Mouse (Mus musculus): ENCODE data around the gene Ovgp1. TPM values are rescaled to one million over a fixed set of nuclear protein-coding genes. Genes with fewer than 3 reads are reported as not detected.
"Not testable (repeated sequence)": the region's sequence is repeated elsewhere in the genome, so short reads cannot be mapped to it uniquely, and the experiment has no call there.

Gene Ovgp1
- polyA plus RNA-seq, 1 experiment from 2014 or later, result 0.36 TPM

- Histone ChIP-seq H3K4me2 (no peak overlapping the region), H3K4me3 (replicated peaks) (no peak overlapping the region), H3K9ac (no peak overlapping the region), H3K9me3 (replicated peaks) (no peaks in the 10 kb centered on the region), H3K36me3 (replicated peaks) (no peaks in the 10 kb centered on the region), H3K27me3 (no peaks in the 10 kb centered on the region), H3K4me1 (replicated peaks) (no peaks in the 10 kb centered on the region), H3K27ac (replicated peaks) (no peak overlapping the region)
- 15% methylated on average over 2 of the region's 2 CpGs for WGBS (ENCODE audit: insufficient replicate concordance)
- no peak for ATAC-seq (ENCODE audit: insufficient read depth)
These were observed 21.2 kb downstream of the Ovgp1 start for GRCm38 (mm10) chr3:105994730-105995129.

DNA sequence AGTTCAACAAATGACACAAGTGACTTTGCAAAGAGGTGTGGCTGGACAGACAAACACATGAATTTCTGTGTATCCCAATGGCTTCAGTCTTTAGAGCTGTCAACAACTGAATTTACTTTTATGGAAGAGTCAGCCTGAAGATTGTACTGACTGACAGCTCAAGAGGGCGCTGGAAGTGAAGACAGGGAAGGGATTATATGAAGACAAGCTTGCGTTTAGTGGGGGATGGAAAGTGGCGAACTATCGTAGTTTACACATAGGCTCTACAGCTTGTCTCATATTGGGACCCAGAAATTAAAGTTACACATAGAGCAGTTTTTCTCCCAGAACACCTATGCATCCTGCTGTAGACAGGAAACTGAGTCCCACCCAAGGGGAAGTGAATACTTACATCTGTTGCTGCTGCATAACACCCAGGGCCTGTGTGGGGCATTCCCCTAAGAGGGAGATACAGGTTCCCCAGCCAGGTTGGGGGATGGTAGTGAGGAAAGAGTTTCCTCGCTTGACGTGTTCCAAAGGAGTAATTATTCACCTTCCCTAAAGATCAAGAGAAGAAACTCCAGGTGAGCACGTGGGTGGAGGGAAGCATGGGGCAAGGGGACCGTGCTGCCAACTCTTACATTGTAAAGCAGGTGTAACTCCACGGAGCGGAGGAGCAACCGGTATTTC lies 27.3 kb downstream of the Ovgp1 start:
- Histone ChIP-seq H3K4me3 (replicated peaks) (no peak overlapping the region), H3K36me3 (replicated peaks) (no peaks in the 10 kb centered on the region), H3K4me1 (replicated peaks) (peaks cover 3% of the 10 kb centered on the region; the same call in 1 of the 2 replicates), H3K4me2 (no peak overlapping the region), H3K27me3 (no peaks in the 10 kb centered on the region), H3K27ac (replicated peaks) (no peak overlapping the region), H3K9me3 (replicated peaks) (no peaks in the 10 kb centered on the region), H3K9ac (no peak overlapping the region)
- 20% methylated on average over 11 of the region's 11 CpGs for WGBS (ENCODE audit: insufficient replicate concordance)
- no peak for ATAC-seq (ENCODE audit: insufficient read depth)

GRCm38 (mm10) chr3:106001416-106002370 lies 28.2 kb downstream of the Ovgp1 start:
- Histone ChIP-seq H3K9ac (no peak overlapping the region), H3K9me3 (replicated peaks) (no peaks in the 10 kb centered on the region), H3K36me3 (replicated peaks) (no peaks in the 10 kb centered on the region), H3K4me1 (replicated peaks) (peaks cover 3% of the 10 kb centered on the region; the same call in 1 of the 2 replicates), H3K4me2 (no peak overlapping the region), H3K27ac (replicated peaks) (no peak overlapping the region), H3K27me3 (no peaks in the 10 kb centered on the region), H3K4me3 (replicated peaks) (no peak overlapping the region)
- WGBS (ENCODE audit: insufficient replicate concordance), result 12% methylated on average over 17 of the region's 17 CpGs
- no peak for ATAC-seq (ENCODE audit: insufficient read depth)

DNA sequence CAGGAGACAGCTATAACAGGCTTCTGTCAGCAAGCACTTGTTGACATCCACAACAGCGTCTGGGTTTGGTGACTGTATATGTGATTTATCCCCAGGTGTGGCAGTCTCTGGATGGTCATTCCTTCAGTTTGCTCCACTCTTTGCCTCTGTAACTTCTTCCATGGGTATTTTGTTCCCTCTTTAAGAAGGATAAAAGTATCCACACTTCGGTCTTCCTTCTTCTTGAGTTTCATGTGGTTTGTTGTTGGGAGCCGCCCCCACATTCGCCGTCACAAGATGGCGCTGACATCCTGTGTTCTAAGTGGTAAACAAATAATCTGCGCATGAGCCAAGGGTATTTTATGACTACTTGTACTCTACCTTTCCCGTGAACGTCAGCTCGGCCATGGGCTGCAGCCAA lies 29.8 kb downstream of the Ovgp1 start:
- not testable (repeated sequence) for H3K27me3 ChIP-seq; H3K27ac ChIP-seq (replicated peaks); H3K9ac ChIP-seq; H3K4me1 ChIP-seq (replicated peaks); H3K4me2 ChIP-seq; H3K36me3 ChIP-seq (replicated peaks); ATAC-seq (ENCODE audit: insufficient read depth); H3K4me3 ChIP-seq (replicated peaks); H3K9me3 ChIP-seq (replicated peaks)
- WGBS (ENCODE audit: insufficient replicate concordance), result 59% methylated on average over 10 of the region's 10 CpGs

DNA sequence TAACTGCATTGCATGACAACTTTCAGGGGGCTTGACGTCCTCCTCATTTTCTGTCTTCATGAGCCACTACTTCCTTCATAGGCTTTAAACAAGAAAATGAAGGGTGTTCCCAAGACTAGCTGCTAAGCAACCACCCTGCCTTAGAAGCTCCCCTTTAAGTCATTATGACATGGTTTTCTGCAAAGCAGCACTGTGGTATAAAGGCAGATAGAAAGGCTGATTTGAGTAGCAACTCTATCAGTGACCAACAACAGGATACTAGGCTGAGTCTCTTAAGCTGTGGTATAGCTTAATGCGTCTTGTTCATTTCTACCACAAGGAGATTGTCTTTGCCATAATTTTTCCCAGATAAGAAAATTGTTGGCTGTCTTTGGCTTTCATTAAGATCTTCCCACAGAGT lies 41.0 kb downstream of the Ovgp1 start, which contains the start of gene Pifo:
Gene Pifo, minus strand, starts transcription at position 101 of the 400 bp plus-strand sequence.
- Histone ChIP-seq H3K27ac (replicated peaks) (no peak within 1 kb of the TSS), H3K36me3 (replicated peaks) (no peaks in the 10 kb centered on the region), H3K9ac (no peak within 1 kb of the TSS), H3K9me3 (replicated peaks) (no peaks in the 10 kb centered on the region), H3K27me3 (no peaks in the 10 kb centered on the region), H3K4me1 (replicated peaks) (no peaks in the 10 kb centered on the region), H3K4me2 (no peak within 1 kb of the TSS), H3K4me3 (replicated peaks) (no peak within 1 kb of the TSS)
- no peak for ATAC-seq (ENCODE audit: insufficient read depth)
- WGBS (ENCODE audit: insufficient replicate concordance), result 59% methylated on average over 2 of the region's 2 CpGs

- no peak for ATAC-seq (ENCODE audit: insufficient read depth)
- no peak overlapping the region for H3K4me2 ChIP-seq
- H3K27ac ChIP-seq (replicated peaks), result no peak overlapping the region
- no peaks in the 10 kb centered on the region for H3K36me3 ChIP-seq (replicated peaks)
- H3K4me3 ChIP-seq (replicated peaks), result no peak overlapping the region
- no peaks in the 10 kb centered on the region for H3K4me1 ChIP-seq (replicated peaks)
- H3K9me3 ChIP-seq (replicated peaks), result no peaks in the 10 kb centered on the region
- no peak overlapping the region for H3K9ac ChIP-seq
- H3K27me3 ChIP-seq, result no peaks in the 10 kb centered on the region
These were observed 48.3 kb downstream of the Ovgp1 start for GRCm38 (mm10) chr3:106021840-106022239.

- no peaks in the 10 kb centered on the region for H3K36me3 ChIP-seq (replicated peaks)
- H3K27me3 ChIP-seq, result no peaks in the 10 kb centered on the region
- 55% methylated on average over 2 of the region's 2 CpGs for WGBS (ENCODE audit: insufficient replicate concordance)
- no peak overlapping the region for H3K9ac ChIP-seq
- no peaks in the 10 kb centered on the region for H3K9me3 ChIP-seq (replicated peaks)
- H3K4me1 ChIP-seq (replicated peaks), result no peaks in the 10 kb centered on the region
- no peak overlapping the region for H3K4me3 ChIP-seq (replicated peaks)
- H3K4me2 ChIP-seq, result no peak overlapping the region
- ATAC-seq (ENCODE audit: insufficient read depth), result no peak
- no peak overlapping the region for H3K27ac ChIP-seq (replicated peaks)
These were observed 50.6 kb downstream of the Ovgp1 start for GRCm38 (mm10) chr3:106024135-106024534.

DNA sequence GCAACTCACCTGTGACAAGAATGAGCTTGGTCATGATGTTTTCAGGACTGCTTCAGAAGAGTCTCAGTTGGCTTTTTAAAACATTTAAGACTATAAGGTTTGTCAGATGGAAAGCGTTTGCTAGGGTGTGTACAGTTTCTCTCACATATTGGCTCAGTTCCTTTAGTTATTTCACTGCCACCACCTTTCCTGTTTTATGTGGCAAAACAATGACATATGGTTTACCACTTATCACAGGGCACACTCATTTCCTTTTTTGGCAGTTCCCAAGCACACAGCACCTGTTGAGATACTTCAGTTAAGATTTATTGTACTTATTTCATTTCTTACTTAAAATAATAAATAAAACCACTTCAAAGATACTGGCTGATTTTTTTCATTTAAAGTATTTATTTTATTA lies 59.3 kb downstream of the Ovgp1 start, which contains the start of gene Chil5:
Gene Chil5, minus strand, starts transcription at position 34 of the 400 bp plus-strand sequence.
- no peak within 1 kb of the TSS for H3K4me2 ChIP-seq
- H3K4me3 ChIP-seq (replicated peaks), result no peak within 1 kb of the TSS
- 42% methylated on average over 1 of the region's 1 CpGs for WGBS (ENCODE audit: insufficient replicate concordance)
- no peaks in the 10 kb centered on the region for H3K36me3 ChIP-seq (replicated peaks)
- H3K9ac ChIP-seq, result no peak within 1 kb of the TSS
- no peak for ATAC-seq (ENCODE audit: insufficient read depth)
- H3K9me3 ChIP-seq (replicated peaks), result no peaks in the 10 kb centered on the region
- no peak within 1 kb of the TSS for H3K27ac ChIP-seq (replicated peaks)
- no peaks in the 10 kb centered on the region for H3K4me1 ChIP-seq (replicated peaks)
- no peaks in the 10 kb centered on the region for H3K27me3 ChIP-seq

Other genes starting within 250 kb of the Ovgp1 start
- 87.8 and 106 TPM in 2 replicates for gene Rap1a, start 172.4 kb upstream of the Ovgp1 start, polyA plus RNA-seq (2015; fragmentation: Nextera tagmentation; extraction: Ambion mirVana)
- gene Adora3, start 102.9 kb upstream of the Ovgp1 start, polyA plus RNA-seq (2015; fragmentation: Nextera tagmentation; extraction: Ambion mirVana), result 0.64 and 0.82 TPM in 2 replicates
- gene Tmigd3, start 102.8 kb upstream of the Ovgp1 start, polyA plus RNA-seq (2015; fragmentation: Nextera tagmentation; extraction: Ambion mirVana), result 0.24 TPM in 1 of 2 replicates, not detected in the other
- gene I830077J02Rik, start 41.0 kb upstream of the Ovgp1 start, polyA plus RNA-seq (2015; fragmentation: Nextera tagmentation; extraction: Ambion mirVana), result 3.2 and 3.5 TPM in 2 replicates
- gene Wdr77, start 14.3 kb upstream of the Ovgp1 start, polyA plus RNA-seq (2015; fragmentation: Nextera tagmentation; extraction: Ambion mirVana), result 39.8 and 41.1 TPM in 2 replicates
- gene Atp5f1, start 13.6 kb upstream of the Ovgp1 start, polyA plus RNA-seq (2015; fragmentation: Nextera tagmentation; extraction: Ambion mirVana), result 286 and 308 TPM in 2 replicates
- not detected in 2 replicates for gene Pifo, start 40.9 kb downstream of the Ovgp1 start, polyA plus RNA-seq (2015; fragmentation: Nextera tagmentation; extraction: Ambion mirVana)
- gene Chil5, start 59.1 kb downstream of the Ovgp1 start, polyA plus RNA-seq (2015; fragmentation: Nextera tagmentation; extraction: Ambion mirVana), result 0.10 and 0.24 TPM in 2 replicates
- gene Chia1, start 139.5 kb downstream of the Ovgp1 start, polyA plus RNA-seq (2015; fragmentation: Nextera tagmentation; extraction: Ambion mirVana), result not detected in 2 replicates
- gene Chil3, start 193.9 kb downstream of the Ovgp1 start, polyA plus RNA-seq (2015; fragmentation: Nextera tagmentation; extraction: Ambion mirVana), result 12.1 and 24.7 TPM in 2 replicates
- gene Chil4, start 245.8 kb downstream of the Ovgp1 start, polyA plus RNA-seq (2015; fragmentation: Nextera tagmentation; extraction: Ambion mirVana), result not detected in 2 replicates